Mouse (Mus musculus): ENCODE results near the gene Camkmt. TPM values are rescaled to one million over a fixed set of nuclear protein-coding genes. Genes with fewer than 3 reads are reported as not detected.

The Camkmt gene
- polyA plus RNA-seq, 1 experiment from 2014 or later: 20.2 TPM

DNA sequence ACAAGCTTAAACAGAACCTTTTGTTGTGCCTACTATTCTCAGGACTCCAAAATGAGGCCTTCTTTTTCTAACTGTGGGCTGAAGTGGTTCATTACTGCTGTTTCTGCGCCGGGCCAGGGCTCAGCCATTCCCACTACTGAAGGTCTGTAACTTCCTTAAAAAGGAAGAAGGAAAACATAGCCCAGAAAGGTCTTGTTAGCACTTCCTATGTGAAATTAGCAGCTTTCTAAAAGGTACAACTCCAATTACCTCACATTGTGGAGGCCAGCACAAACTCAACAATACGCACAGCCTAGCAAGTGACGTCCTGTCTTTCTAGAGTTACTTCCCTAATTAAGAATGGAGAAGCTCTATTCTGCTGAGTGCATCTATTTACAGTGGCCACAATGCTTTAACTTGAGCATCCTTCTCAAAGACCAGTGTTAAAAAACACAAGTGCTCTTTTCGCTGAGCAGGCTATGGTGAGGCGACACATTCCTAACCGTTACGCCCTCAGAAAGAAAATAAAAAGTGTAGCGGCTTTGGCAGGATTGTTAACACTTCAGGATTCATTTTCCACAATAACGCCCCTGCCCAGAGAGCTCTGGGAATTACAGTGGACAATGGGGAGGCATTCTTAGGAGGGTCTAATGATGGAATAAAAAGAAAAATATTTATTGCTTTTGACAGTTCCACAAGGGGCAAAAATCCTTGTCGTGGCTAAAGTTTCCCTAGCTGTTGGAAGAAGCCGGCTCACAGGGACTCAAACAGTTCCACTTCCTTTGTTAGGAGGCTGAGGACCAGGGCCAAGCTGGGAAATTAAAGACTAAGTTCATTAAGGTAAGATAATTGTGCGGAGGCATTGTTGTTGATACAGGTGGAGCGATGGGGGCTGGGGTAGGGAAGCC lies 398.5 kb downstream of the Camkmt start:
- Histone ChIP-seq H3K4me2 (ENCODE audit: low read length) (no peak overlapping the region), H3K36me3 (ENCODE audit: control insufficient read depth, insufficient read depth) (no peaks in the 10 kb centered on the region)

GRCm38 (mm10) chr17:85489488-85489980 lies 399.2 kb downstream of the Camkmt start:
- Histone ChIP-seq H3K36me3 (ENCODE audit: control insufficient read depth, insufficient read depth) (no peaks in the 10 kb centered on the region), H3K4me1 (replicated peaks; ENCODE audit: control insufficient read depth, insufficient read depth, low read length) (peaks cover 22% of the 10 kb centered on the region), H3K9ac (replicated peaks; ENCODE audit: low read depth, low read length) (no peak overlapping the region), H3K27me3 (replicated peaks; ENCODE audit: control insufficient read depth, insufficient read depth, low read length) (peaks cover 47% of the 10 kb centered on the region), H3K9me3 (ENCODE audit: control insufficient read depth, low read length) (no peaks in the 10 kb centered on the region), H3K4me2 (ENCODE audit: low read length) (no peak overlapping the region), H3K27ac (ENCODE audit: low read length) (no peak overlapping the region), H3K4me3 (replicated peaks; ENCODE audit: low read length) (no peak overlapping the region)
- ATAC-seq: no peak
- 13% methylated on average over 10 of the region's 10 CpGs for WGBS

More for the DNA sequence above, 398.5 kb downstream of the Camkmt start:
- ATAC-seq: no peak
- H3K9me3 ChIP-seq (ENCODE audit: control insufficient read depth, low read length): no peaks in the 10 kb centered on the region
- 5% methylated on average over 14 of the region's 14 CpGs for WGBS
- H3K9ac ChIP-seq (replicated peaks; ENCODE audit: low read depth, low read length): no peak overlapping the region
- H3K27ac ChIP-seq (ENCODE audit: low read length): no peak overlapping the region
- H3K4me1 ChIP-seq (replicated peaks; ENCODE audit: control insufficient read depth, insufficient read depth, low read length): peaks cover 22% of the 10 kb centered on the region
- H3K4me3 ChIP-seq (replicated peaks; ENCODE audit: low read length): no peak overlapping the region
- peaks cover 49% of the 10 kb centered on the region for H3K27me3 ChIP-seq (replicated peaks; ENCODE audit: control insufficient read depth, insufficient read depth, low read length)

- H3K4me1 ChIP-seq (replicated peaks; ENCODE audit: control insufficient read depth, insufficient read depth, low read length): peaks cover 5% of the 10 kb centered on the region
- H3K4me3 ChIP-seq (replicated peaks; ENCODE audit: low read length): no peak overlapping the region
- H3K36me3 ChIP-seq (ENCODE audit: control insufficient read depth, insufficient read depth): no peaks in the 10 kb centered on the region
- H3K27me3 ChIP-seq (replicated peaks; ENCODE audit: control insufficient read depth, insufficient read depth, low read length): peaks cover 42% of the 10 kb centered on the region
- ATAC-seq: no peak
- no peak overlapping the region for H3K4me2 ChIP-seq (ENCODE audit: low read length)
- no peak overlapping the region for H3K27ac ChIP-seq (ENCODE audit: low read length)
- H3K9me3 ChIP-seq (ENCODE audit: control insufficient read depth, low read length): peaks cover 8% of the 10 kb centered on the region; the same call in 1 of the 2 replicates
- H3K9ac ChIP-seq (replicated peaks; ENCODE audit: low read depth, low read length): no peak overlapping the region
- 69% methylated on average over 3 of the region's 3 CpGs for WGBS
Measured at GRCm38 (mm10) chr17:85491491-85491890, 401.1 kb downstream of the Camkmt start.

DNA sequence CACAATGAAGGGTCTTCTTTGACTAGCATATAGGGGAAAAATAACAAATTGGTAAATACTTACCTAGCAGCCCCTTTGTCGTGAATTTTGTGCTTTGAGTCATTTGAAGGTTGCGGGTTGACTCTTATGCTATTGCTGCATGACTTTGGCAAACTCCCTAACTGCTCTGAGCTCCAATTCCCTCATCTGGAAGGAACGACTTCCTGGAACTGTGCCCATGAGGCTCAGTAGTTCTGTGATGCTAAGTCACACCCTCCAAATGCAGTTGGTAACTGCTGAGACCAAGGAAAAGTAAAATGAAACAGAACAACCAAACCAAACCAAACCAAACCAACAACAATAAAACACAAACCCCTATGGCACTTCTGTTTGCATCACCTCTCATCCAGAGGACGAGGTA lies 403.2 kb downstream of the Camkmt start:
- no peak overlapping the region for H3K4me3 ChIP-seq (replicated peaks; ENCODE audit: low read length)
- no peaks in the 10 kb centered on the region; the same call in 1 of the 2 replicates for H3K4me1 ChIP-seq (replicated peaks; ENCODE audit: control insufficient read depth, insufficient read depth, low read length)
- H3K9ac ChIP-seq (replicated peaks; ENCODE audit: low read depth, low read length): no peak overlapping the region
- WGBS: 74% methylated on average over 4 of the region's 4 CpGs
- peaks cover 8% of the 10 kb centered on the region; the same call in 1 of the 2 replicates for H3K9me3 ChIP-seq (ENCODE audit: control insufficient read depth, low read length)
- H3K36me3 ChIP-seq (ENCODE audit: control insufficient read depth, insufficient read depth): no peaks in the 10 kb centered on the region
- H3K27me3 ChIP-seq (replicated peaks; ENCODE audit: control insufficient read depth, insufficient read depth, low read length): peaks cover 35% of the 10 kb centered on the region
- H3K4me2 ChIP-seq (ENCODE audit: low read length): no peak overlapping the region
- no peak overlapping the region for H3K27ac ChIP-seq (ENCODE audit: low read length)
- ATAC-seq: no peak

- peaks cover 8% of the 10 kb centered on the region; the same call in 1 of the 2 replicates for H3K9me3 ChIP-seq (ENCODE audit: control insufficient read depth, low read length)
- no peak for ATAC-seq
- no peak overlapping the region for H3K9ac ChIP-seq (replicated peaks; ENCODE audit: low read depth, low read length)
- no peaks in the 10 kb centered on the region for H3K4me1 ChIP-seq (replicated peaks; ENCODE audit: control insufficient read depth, insufficient read depth, low read length)
- no peak overlapping the region for H3K4me3 ChIP-seq (replicated peaks; ENCODE audit: low read length)
- H3K27ac ChIP-seq (ENCODE audit: low read length): no peak overlapping the region
- H3K4me2 ChIP-seq (ENCODE audit: low read length): no peak overlapping the region
- H3K27me3 ChIP-seq (replicated peaks; ENCODE audit: control insufficient read depth, insufficient read depth, low read length): peaks cover 18% of the 10 kb centered on the region
- WGBS: 93% methylated on average over 3 of the region's 3 CpGs
- no peaks in the 10 kb centered on the region for H3K36me3 ChIP-seq (ENCODE audit: control insufficient read depth, insufficient read depth)
Measured at GRCm38 (mm10) chr17:85495012-85495754, 404.8 kb downstream of the Camkmt start.

GRCm38 (mm10) chr17:85495871-85496270 lies 405.5 kb downstream of the Camkmt start:
- H3K27ac ChIP-seq (ENCODE audit: low read length): no peak overlapping the region
- ATAC-seq: no peak
- H3K27me3 ChIP-seq (replicated peaks; ENCODE audit: control insufficient read depth, insufficient read depth, low read length): peaks cover 14% of the 10 kb centered on the region
- H3K4me2 ChIP-seq (ENCODE audit: low read length): no peak overlapping the region
- peaks cover 8% of the 10 kb centered on the region; the same call in 1 of the 2 replicates for H3K9me3 ChIP-seq (ENCODE audit: control insufficient read depth, low read length)
- no peak overlapping the region for H3K9ac ChIP-seq (replicated peaks; ENCODE audit: low read depth, low read length)
- H3K4me1 ChIP-seq (replicated peaks; ENCODE audit: control insufficient read depth, insufficient read depth, low read length): no peaks in the 10 kb centered on the region
- 82% methylated on average over 6 of the region's 6 CpGs for WGBS
- H3K36me3 ChIP-seq (ENCODE audit: control insufficient read depth, insufficient read depth): no peaks in the 10 kb centered on the region
- no peak overlapping the region for H3K4me3 ChIP-seq (replicated peaks; ENCODE audit: low read length)

DNA sequence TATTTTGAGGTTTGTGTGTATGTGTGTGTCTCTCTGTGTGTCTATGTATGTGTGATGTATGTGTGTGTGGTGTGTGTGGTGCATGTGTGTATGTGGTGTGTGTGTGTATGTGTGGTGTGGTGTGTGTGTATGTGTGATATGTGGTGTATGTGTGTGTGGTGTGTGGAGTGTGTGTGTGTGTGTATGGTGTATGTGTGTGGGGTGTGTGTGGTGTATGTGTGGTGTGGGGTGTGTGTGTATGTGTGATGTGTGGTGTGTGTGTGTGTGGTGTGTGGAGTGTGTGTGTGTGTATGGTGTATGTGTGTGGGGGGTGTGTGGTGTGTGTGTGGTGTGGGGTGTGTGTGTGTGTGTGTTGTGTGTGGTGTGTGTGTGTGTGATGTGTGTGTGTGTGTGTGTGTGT lies 414.5 kb downstream of the Camkmt start:
- Histone ChIP-seq H3K27me3 (replicated peaks; ENCODE audit: control insufficient read depth, insufficient read depth, low read length) (no peaks in the 10 kb centered on the region), H3K36me3 (ENCODE audit: control insufficient read depth, insufficient read depth) (no peaks in the 10 kb centered on the region), H3K27ac (ENCODE audit: low read length) (no peak overlapping the region), H3K4me1 (replicated peaks; ENCODE audit: control insufficient read depth, insufficient read depth, low read length) (no peaks in the 10 kb centered on the region), H3K9ac (replicated peaks; ENCODE audit: low read depth, low read length) (no peak overlapping the region), H3K4me3 (replicated peaks; ENCODE audit: low read length) (no peak overlapping the region), H3K9me3 (ENCODE audit: control insufficient read depth, low read length) (no peaks in the 10 kb centered on the region), H3K4me2 (ENCODE audit: low read length) (no peak overlapping the region)
- no peak for ATAC-seq

DNA sequence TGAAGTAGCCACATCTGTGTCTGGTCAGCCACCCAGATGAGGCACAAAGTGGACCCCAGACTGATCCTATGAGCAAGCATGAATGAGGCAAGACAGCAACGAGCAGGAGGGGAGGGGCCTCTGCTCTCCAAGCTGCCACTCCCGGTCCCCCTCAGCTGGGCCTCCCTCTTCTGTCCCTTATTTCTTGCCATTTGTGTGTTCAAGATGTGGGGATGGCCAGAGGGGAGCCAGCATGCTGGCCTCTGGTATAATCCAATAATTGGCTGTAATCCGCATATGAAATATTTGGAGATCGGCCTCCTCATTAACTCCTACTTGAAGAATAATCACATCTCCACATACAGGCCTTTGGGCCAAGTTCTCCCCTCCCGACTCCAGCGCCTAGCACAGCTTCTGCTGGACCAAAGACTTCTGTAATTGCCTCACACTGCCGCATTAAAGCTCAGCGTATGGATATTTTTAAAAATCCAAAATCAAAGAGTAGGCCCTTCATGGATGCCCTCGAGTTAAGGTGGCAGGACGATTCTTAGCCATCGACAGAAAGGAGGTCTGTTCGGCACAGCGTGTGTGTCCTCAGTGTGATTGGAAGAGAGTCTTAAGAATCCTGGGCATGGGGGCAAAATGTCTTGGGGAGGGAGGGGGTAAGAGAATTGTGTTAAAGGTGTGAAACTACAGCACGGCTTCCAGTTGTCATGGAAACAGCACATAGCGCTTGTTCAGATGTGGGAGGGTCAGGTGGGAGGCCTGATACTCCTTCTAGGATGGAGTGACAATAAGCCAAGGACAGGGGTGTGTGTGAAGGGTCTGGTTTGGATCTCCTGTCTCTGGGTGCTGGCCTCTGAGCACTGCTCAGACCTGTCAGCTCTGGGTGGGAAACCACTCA lies 416.1 kb downstream of the Camkmt start:
- no peaks in the 10 kb centered on the region for H3K9me3 ChIP-seq (ENCODE audit: control insufficient read depth, low read length)
- no peak for ATAC-seq
- H3K27me3 ChIP-seq (replicated peaks; ENCODE audit: control insufficient read depth, insufficient read depth, low read length): no peaks in the 10 kb centered on the region
- no peak overlapping the region for H3K4me2 ChIP-seq (ENCODE audit: low read length)
- no peaks in the 10 kb centered on the region for H3K36me3 ChIP-seq (ENCODE audit: control insufficient read depth, insufficient read depth)
- H3K4me1 ChIP-seq (replicated peaks; ENCODE audit: control insufficient read depth, insufficient read depth, low read length): no peaks in the 10 kb centered on the region
- no peak overlapping the region for H3K9ac ChIP-seq (replicated peaks; ENCODE audit: low read depth, low read length)
- no peak overlapping the region for H3K27ac ChIP-seq (ENCODE audit: low read length)
- WGBS: 57% methylated on average over 15 of the region's 15 CpGs
- no peak overlapping the region for H3K4me3 ChIP-seq (replicated peaks; ENCODE audit: low read length)
